Mouse (Mus musculus) gastrocnemius, postnatal 14 days (tissue): Measurements from ENCODE around the gene Cd69. TPM values are rescaled to one million over a fixed set of nuclear protein-coding genes. Genes with fewer than 3 reads are reported as not detected.

ENCODE experiments used
- DNase-seq: peaks from one replicate; pipeline ENCODE4 v3.0.0; 2021; ENCODE audit warnings: mixed read lengths
- intact Hi-C: fragments of 180-260 bp; cut with DNase I; formaldehyde crosslinking; loops from one replicate; pipeline ENCODE4 v1.15.1; 2025; ENCODE audit warnings: low total_unique reads
- long read RNA-seq, 2 experiments: library from polyadenylated mRNA; stranded (forward); transcript quantifications; one replicate each; pipeline ENCODE4 v2.0.0; 2021
- total RNA-seq, 2 experiments: library from RNA; stranded (reverse); gene quantifications; 2 replicates each; pipeline ENCODE4 v1.2.3; 2021

Gene Cd69
- not detected for total RNA-seq
- long read RNA-seq, experiment 1 = 0 reads
- long read RNA-seq, experiment 2 = 0 reads

- no peak for DNase-seq
Observed at GRCm38 (mm10) chr6:129275220-129275619, at the start of gene Cd69. Gene Cd69 (minus strand): TSS chr6:129275436.

DNA sequence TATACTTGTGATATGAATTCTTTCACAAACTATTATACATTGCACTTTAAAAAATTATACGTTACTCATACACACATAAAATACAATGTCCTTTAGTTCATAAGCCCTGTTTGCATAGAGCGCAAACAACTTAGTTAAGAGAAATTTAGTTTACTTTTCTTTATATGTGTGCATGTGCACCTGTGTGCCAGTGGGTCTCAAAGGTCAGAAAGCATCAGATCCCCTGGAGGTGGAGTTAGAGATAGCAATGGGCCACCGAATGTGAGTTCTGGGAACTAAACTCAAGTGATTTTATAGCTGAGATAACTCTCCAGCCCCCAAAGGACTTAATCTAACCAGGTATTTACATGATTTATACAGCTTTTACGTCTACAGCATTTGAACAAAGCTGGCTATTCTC is 44.1 kb upstream of the Cd69 start:
- DNase-seq = no peak
- intact Hi-C loops = no loop called here

More at GRCm38 (mm10) chr6:129275220-129275619, at the start of gene Cd69:
- intact Hi-C loops = no loop called here

GRCm38 (mm10) chr6:129318395-129318794 is 43.2 kb upstream of the Cd69 start:
- intact Hi-C loops = no loop called here
- DNase-seq = no peak

DNA sequence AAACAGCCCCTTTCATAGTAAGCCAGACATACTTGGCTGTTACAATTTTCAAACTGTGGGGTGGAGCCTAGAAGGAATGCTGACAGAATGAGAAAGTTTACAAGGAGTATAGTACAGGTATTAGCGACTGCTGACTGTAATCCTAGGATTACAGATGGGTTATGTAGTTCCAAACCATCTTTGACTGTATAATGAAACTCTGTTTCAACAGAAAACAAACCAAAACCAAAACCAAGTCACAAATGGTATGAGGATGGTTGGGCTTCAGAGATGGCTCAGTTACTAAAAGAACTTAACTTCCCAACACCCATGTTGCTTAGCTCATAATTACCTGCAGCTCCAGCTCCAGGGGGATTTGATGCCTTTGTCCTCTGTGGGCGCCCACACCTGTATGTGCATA is 41.2 kb upstream of the Cd69 start:
- intact Hi-C loops = no loop called here

DNA sequence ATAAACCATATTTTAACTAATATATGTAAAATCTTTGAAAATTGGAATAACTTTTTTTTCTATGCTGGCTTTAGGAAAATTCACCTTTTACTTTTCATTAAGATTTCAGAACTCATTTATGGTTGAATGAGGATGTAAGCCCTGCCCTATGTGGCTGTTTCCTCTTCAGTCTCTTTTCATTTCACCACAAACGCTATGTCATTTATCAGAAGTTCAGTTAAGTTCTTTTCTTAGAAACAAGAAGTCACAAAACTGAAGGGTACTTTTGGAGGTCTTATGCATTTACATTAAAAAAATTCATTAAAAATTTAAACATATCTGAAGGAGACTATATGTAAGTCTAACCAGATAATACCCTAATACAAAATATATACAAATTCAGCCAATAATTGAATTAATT is 40.5 kb upstream of the Cd69 start:
- intact Hi-C loops = no loop called here
- no peak for DNase-seq

More for the DNA sequence above, 41.2 kb upstream of the Cd69 start:
- DNase-seq = no peak

GRCm38 (mm10) chr6:129314655-129315168 is 39.5 kb upstream of the Cd69 start:
- intact Hi-C loops = no loop called here
- DNase-seq = no peak

GRCm38 (mm10) chr6:129312499-129312898 is 37.3 kb upstream of the Cd69 start:
- intact Hi-C loops = no loop called here

GRCm38 (mm10) chr6:129304180-129304579 is 28.9 kb upstream of the Cd69 start:
- intact Hi-C loops = no loop called here
- no peak for DNase-seq

More at GRCm38 (mm10) chr6:129312499-129312898, 37.3 kb upstream of the Cd69 start:
- no peak for DNase-seq

- intact Hi-C loops = no loop called here
- no peak for DNase-seq
Observed at GRCm38 (mm10) chr6:129288708-129289107, 13.5 kb upstream of the Cd69 start.

- intact Hi-C loops = no loop called here
- no peak for DNase-seq
Observed at GRCm38 (mm10) chr6:129284384-129285104, 9.3 kb upstream of the Cd69 start.

DNA sequence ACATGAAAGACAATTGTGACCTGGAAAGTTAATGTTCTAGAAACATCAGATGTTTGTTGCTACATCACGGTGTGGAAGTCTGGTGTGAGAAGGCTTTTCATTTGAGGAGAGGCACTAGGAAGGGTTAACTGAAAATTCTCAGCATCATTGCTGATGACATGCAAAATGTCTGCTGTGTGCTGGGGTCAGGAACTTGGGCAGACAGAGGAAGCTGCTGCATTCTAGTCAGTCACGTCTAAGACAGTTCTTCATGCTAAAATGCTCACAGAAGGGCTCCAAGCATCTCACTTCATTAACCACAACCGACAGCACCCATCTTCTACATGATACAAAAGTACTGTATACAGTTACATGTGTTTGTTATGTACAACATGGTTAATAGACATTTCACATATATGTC is 8.0 kb upstream of the Cd69 start:
- intact Hi-C loops = no loop called here
- DNase-seq = no peak

GRCm38 (mm10) chr6:129276483-129276882 is 1.2 kb upstream of the Cd69 start:
- intact Hi-C loops = no loop called here
- no peak for DNase-seq

GRCm38 (mm10) chr6:129275624-129276203 is 478 bp upstream of the Cd69 start:
- intact Hi-C loops = no loop called here
- no peak for DNase-seq

- DNase-seq = no peak
- intact Hi-C loops = no loop called here
Observed at GRCm38 (mm10) chr6:129274476-129274875, 760 bp downstream of the Cd69 start.

DNA sequence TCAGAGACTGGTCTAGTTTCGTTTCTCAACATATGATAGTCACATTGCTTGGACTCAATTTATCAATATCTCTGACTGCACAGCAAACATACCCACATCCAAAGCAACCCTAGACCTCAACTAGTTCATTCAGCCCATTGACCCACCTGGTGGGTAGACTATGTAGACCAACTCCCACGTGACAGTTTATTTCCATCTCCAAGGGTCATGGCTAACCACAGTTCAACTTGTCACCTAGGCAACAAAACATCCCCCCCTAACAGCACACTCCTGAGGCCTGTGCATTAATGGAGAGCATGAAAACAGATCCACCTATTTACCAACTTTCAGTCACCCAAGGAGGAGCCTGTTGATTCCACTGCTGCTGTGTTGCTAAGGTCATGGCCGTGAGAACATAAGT is 1.6 kb downstream of the Cd69 start:
- intact Hi-C loops = no loop called here
- no peak for DNase-seq

- intact Hi-C loops = loop anchor here (10.0 kb wide), 1 partner anchor 98 kb away; no protein-coding TSS in a partner anchor
- no peak for DNase-seq
Observed at GRCm38 (mm10) chr6:129266438-129267022, 8.7 kb downstream of the Cd69 start.

- DNase-seq = no peak
- intact Hi-C loops = loop anchor here (10.0 kb wide), 1 partner anchor 99 kb away; no protein-coding TSS in a partner anchor
Observed at GRCm38 (mm10) chr6:129265821-129266220, 9.4 kb downstream of the Cd69 start.

- no peak for DNase-seq
- intact Hi-C loops = loop anchor here (10.0 kb wide), 1 partner anchor 104 kb away; no protein-coding TSS in a partner anchor
Observed at GRCm38 (mm10) chr6:129260940-129261339, 14.3 kb downstream of the Cd69 start.

DNA sequence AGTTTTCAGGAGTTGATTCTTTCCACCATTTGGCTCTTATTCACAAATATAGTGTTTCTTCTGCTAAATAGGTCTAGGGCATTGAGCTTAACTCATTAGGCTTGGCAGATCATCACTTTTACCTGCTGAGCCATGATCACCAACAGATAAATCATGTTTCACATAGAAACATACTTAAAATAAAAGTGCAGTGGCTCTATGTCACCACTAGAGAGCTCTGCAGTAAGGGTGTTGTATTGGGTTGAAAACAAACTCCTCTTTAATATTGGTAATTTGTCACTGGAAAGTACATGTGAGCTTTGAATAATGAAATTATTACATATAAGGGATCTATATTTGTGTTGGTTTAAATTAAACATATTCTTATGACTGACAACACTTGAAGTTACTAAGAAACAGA is 15.2 kb downstream of the Cd69 start:
- DNase-seq = no peak
- intact Hi-C loops = loop anchor here (10.0 kb wide), 1 partner anchor 105 kb away; no protein-coding TSS in a partner anchor

DNA sequence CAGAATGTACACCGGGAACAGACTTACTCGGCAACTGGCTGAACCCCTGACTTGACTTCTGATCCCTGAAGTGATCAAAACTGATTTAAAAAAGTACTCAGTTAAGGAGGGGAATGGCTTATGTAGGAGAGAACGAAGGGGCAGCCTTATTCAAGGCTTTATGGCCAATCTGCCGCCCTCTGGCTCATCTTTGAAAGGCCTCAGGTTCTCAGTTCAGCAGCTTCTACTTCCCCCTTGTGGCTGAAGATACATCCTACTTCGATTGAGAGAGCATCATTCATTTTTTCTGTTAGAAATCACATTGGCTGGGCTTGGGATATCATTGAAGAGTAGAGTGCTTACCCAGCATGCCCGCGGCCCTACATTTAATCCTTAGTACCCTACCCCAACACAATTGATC is 19.2 kb downstream of the Cd69 start:
- intact Hi-C loops = loop anchor here (5.0 kb wide), 1 partner anchor 404 kb away; no protein-coding TSS in a partner anchor
- DNase-seq = no peak
